In the genomic region with DNA sequence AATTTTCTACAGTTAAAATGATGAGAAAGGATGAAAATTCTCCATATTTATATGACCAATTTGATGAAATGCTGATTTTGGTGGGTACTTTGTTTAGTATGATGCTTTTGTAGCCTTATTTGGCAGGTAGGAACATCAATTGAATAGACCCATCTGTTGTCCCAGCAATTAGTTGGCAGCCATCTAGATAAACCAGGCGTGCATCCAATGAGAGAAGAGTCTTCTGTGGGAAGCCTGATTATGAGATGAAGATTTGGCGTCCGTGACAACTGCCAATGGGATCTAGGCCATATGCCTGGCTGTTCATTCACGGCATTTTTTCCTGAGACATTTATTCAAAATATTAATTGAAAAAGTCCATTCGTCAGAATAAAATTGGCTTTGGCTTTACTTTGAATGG, we compare ENCODE assay signal across 9 mouse cellular contexts.
DNase-seq lines count a peak whose midpoint lies in the region; ATAC-seq lines count a peak whose summit lies in the region.
"Had no signal": no experiment of that assay in that cellular context is flagged by ENCODE, and none has a peak within 500 bp of the region (broad histone marks: within the 10 kb centered on the region; RNA-seq: fewer than 3 reads in every experiment).

No protein-coding gene starts in this region.

- peak; percentile 87 for DNase-seq in heart, adult 11 months
- DNase-seq in heart, adult 8-10 months (ENCODE audit: low spot score): no peak
- peak; percentile 59 to 63 for DNase-seq in right cerebral cortex, postnatal 10 days (ENCODE audit: low spot score in 2 of 2)
- DNase-seq in right cerebral cortex, postnatal 36 days (ENCODE audit: low spot score in 2 of 2): no peak
- peak; percentile 75 to 82 for DNase-seq in layer of hippocampus, postnatal 10 days (ENCODE audit: low spot score in 2 of 2)
- DNase-seq in kidney, adult 18-20 months: no peak
- no peak for DNase-seq in urinary bladder, adult 2 months (ENCODE audit: low spot score)
- DNase-seq: embryo, embryonic 11 days had no signal

- no peak for ATAC-seq in activated CD4-positive, CD25-positive, alpha-beta regulatory T cell, adult 4 months

Comparison
In these comparisons a context has a peak if more than half of its experiments do, and no peak if none do; other contexts are left out.
1. DNase-seq: peak in heart, adult 11 months (single experiment), right cerebral cortex, postnatal 10 days (2 of 2) and layer of hippocampus, postnatal 10 days (2 of 2); none in heart, adult 8-10 months (single experiment), right cerebral cortex, postnatal 36 days (0 of 2), kidney, adult 18-20 months (single experiment) and urinary bladder, adult 2 months (single experiment).